Mouse (Mus musculus) heart, postnatal 14 days (tissue): ENCODE measurements at regions not wholly inside any gene's neighbourhood (a gene's known extent, or its start where the extent isn't known, plus 50 kb on each side); places are given as distances from the start of the nearest gene placed in this dataset.

Source experiments
- DNase-seq, 2 experiments: peaks; one replicate each; pipeline ENCODE4 v3.0.0; 2021 to 2022
- intact Hi-C: fragments of 180-260 bp; cut with DNase I; formaldehyde crosslinking; loops from one replicate; pipeline ENCODE4 v1.15.1; 2025

DNA sequence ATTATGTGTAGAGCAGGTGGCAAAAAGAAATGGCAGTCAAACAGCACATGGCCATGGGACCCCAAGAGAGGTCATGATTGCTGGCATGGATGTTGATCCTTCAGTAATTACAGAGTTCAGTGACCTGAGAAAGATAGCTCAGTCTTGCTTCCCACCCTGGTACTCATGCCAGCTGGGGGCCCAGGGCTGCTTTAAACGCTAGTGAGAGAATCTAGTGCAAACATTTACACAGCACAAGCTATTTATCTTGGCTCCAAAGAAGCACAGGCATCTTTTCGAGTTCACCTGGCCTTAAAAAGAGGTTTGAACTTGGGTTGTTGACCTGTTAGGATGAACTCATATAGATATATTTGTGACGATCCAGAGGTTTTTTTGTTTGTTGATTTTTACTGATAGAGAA, 258.6 kb upstream of the Usp25 start:
- intact Hi-C loops: no loop called here
- no peak for DNase-seq

DNA sequence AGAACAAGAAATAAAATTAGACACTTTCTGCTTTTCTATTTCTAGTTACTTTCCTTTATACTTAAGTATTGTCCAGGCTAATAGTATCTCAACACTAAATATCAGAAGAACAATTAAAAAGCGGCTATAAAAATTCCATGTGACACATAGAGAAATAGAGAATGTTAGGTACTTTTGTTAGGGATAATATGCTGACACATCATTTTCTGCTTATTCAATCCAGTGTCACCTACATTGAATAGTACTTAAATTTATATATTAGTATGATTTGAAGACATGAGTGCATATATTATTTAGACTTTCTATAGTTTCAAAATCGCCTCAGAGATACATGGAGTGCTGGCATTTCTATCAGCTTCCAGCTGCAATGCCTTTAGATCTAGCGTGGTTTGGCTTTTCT, 267.1 kb upstream of the Usp25 start:
- intact Hi-C loops: no loop called here
- DNase-seq: no peak

DNA sequence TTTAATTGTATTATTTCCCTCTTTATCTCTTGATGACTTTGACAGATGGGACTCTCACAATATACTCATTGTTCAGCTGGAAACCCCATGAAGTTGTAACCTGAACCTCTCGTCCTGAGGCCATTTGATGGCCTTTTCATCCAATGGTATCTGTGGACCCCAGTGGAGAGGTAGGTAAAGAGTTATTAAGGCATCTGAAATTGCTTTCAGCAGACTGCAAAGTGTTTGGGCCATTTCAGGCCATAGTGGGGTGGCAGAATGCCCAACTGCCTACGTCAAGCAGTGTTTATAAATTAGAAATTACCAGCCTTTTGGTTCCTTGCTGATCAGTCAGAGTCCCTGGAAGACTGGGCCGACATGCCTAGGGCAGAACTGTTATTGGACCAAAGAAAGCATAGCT, 272.4 kb upstream of the Usp25 start:
- DNase-seq: no peak
- intact Hi-C loops: no loop called here

DNA sequence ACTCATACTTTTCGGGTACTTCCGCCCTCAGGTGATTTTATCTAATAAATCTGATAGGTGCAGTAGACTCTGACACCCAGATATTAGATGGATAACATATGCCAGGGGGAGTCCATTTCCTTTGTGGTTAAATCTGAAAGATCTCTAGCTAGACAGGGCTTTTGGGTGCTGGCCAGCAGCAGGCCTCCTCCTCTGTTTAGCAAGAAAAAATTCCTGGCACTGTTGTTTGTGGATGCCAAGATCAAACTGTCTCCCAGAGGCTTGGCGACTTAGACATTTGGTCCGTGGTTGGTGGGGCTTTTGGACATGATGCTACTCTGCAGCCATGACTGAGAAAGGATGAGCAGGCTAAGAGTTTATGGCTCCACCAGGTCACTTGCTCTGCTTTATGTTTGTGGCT, 287.5 kb upstream of the Usp25 start:
- intact Hi-C loops: no loop called here
- DNase-seq: no peak

DNA sequence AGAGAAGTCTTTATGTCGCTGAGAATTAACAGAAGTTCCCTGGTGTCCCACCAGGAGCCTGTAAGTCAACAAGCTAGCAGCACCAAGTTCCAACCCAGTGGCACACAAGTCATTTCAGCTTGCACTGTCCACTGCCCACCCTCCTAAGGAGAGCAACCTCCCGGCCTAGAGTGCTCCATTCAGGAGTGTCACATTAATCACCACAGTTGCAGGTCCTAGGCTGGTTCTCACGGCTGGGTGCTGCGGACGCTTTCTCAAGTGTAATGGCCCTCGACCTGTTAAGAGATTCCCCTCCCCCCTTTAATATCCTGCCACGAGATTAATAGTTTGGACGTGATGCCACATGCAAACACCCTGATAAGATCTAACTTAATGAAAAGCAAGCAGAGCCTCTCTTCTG, 288.2 kb upstream of the Usp25 start:
- intact Hi-C loops: no loop called here
- DNase-seq: no peak

DNA sequence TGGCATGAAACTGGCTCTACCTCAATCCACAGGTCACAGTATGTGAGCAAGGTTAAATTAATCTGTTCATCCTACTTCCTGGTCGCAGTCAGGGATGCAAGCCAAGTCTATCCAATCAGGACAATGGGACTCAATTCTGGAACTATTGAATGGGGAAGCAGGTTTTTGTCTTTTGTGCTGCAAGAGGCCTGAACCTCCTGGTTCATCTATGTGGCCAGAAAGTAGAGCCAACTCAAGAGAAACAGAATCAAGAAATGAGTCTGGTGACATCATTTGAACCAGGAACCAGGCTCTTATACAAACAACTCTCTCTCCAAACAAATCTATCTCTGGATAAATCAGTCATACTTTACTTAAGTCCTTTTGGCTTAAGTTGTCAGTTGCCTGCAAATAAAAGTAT, 294.7 kb upstream of the Usp25 start:
- intact Hi-C loops: no loop called here
- DNase-seq: no peak

DNA sequence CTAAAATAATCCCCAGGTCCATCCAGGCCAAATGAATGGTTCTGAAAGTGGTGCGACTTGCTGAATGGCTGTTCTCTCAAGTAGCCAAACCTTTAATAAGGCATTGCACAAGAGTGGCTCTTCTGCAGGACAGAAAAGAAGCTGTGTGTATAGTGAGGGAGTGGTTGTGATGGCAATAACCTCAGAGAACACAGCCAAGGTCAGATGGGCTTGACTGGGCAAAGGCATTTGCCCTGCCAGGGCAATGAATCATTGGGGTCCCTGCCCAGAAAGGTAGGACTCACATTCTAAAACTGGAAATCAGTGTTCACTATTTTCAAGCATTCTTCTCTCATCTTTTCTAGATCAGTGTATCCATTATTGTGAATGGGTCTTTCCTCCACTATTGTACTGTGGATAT, 295.4 kb upstream of the Usp25 start:
- intact Hi-C loops: no loop called here

DNA sequence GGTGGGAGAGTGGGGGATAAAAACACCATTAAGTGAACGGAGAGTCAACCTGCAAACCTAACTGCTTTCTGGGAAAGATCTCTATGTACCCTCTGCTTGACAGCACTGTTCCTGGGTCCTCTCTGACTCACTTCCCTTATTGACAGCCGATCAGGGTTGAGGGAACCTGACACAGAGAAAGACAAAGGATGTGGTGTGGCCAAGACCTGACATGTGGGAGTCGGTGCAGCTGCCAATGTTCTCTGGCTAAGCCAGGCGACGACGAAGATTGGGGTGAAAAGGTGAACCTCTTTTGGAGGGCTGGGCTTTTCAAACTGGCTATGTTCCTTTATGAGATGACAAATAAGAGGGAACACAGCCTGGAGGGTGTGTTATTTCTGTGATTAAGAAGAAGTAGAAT, 318.6 kb upstream of the Usp25 start:
- DNase-seq: peak in 1 of 2 experiments; percentile 23
- intact Hi-C loops: no loop called here

More for the DNA sequence above, 295.4 kb upstream of the Usp25 start:
- no peak for DNase-seq

DNA sequence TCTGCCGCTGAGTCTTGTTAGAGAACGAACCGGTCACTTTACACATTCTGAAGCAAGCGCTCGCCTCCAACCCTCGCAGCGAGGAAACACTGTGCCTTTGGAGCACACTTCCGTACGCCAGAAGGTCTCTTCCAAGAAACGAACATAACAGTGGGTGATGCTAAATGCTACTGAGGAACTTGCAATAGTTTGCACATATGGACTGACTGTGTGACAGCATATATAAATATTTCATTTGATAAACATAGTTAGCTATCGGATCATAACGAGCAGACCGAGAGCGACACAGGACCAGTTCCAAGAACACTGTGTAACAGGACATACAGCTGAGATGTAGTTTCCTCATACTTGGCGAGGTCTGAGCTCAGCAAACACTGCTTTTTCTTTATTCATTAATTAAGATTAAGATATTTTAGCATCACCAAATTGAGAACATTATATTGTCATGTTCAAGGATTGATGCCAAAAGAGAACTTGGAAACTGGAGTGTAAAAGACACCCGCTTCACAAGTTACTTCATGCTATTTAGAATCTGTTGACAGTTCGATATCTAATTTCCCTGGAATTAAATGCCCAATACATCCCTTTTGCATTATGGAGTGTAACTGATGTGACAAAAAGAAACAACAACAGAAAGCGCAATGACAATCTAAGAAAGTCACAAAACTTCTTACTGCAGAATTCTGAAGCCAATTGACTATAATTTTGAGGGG, 314.3 kb upstream of the Nrip1 start:
- intact Hi-C loops: no loop called here

DNA sequence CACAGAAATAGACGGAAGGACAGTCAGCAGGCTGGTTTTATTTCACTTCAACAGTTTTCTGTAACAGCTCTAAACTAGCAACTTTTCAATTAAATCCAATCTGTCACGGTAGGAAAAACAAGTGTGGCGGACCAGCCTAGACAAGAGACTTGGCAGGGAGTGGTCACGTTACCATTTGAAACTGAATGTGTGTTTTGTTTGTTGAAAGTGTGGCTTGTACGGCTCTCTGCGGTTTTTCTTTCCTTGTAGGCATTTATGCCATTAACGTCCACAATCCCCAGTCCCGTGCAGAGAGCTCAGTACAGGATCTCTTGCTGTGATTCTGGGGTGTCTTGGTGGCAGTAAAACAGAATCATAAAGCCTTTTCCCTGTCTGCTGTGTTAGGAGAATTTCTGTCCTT, 311.9 kb upstream of the Nrip1 start:
- intact Hi-C loops: no loop called here

More for the DNA sequence above, 314.3 kb upstream of the Nrip1 start:
- no peak for DNase-seq

DNA sequence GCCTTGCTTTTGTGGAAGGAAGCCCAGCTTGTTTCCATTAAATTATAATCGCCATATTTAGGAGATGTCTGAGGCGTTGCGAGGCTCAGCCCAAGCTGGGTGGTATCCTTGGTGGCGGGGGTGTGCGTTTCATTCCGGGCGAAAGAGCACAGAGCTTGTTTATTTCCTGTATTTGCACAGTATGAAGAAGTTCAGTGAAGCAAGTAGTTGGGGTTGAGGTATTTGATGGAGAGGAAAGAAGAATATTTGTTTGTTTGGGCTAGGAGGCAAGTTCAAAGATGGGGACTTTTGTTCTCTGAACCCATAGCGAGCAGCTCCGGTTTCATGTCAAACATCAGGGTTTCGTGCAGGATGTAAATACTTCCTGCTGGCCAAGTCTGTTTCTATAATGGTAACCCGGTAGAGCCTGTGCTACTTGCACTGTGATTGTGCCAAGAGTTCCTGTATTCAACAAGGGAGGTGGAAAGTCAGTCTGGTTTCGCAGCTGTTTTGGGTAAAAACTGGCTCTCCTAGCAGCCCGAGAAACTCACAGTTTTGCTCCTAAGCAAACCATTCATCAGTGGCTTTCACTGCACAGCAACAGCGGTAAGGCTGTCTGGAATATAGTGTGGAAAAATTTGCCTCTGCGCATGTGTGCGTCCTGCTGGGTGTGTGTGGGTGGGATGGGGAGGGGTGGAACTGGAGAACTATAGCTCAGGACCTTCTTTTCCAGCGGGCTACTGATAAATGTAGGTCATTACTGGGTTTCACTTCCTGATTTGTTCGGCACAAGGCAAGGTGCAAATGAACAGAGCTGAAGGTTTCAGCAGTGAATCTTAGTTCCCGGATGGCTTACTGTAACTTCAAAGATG, 306.7 kb upstream of the Nrip1 start:
- peak in 1 of 2 experiments; percentile 4 for DNase-seq
- intact Hi-C loops: no loop called here

More for the DNA sequence above, 311.9 kb upstream of the Nrip1 start:
- DNase-seq: no peak

DNA sequence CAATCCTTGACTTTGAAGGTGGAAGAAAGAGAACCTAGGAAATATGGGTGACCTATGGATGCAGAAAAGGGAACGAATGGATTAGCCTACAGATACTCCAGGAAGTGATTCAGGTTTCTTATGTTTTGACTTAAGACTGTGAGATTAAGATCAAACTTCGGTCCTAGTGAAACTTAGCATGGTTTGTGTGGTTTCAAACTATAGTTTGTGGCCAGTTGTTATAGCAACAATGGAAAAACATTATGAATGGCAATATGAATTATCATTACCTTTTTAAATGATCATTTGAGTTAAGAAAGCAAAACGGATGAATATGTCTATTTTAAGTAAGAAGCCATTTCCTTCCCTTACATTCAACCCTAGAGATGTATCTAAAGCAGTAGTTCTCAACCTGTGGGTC, 305.3 kb upstream of the Nrip1 start:
- DNase-seq: no peak
- intact Hi-C loops: no loop called here

DNA sequence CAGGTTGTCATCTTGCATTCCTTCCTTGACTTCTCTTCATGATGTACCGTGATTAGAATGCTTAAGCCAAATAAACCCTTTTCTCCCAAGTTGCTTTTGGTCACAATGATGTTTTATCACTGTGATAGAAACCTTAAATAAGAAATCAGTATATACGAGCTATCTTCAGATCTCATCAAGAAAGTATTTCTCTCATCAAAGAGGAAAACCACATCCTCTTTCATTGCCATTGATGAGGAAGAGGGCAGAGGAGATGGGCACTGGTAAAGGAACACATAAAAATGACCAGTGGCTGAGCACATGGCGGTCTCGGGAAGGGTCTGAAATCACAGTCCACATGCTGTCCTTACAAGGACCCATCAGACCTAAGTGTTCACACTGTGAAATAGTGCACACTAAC, 296.2 kb upstream of the Nrip1 start:
- intact Hi-C loops: no loop called here
- DNase-seq: no peak

DNA sequence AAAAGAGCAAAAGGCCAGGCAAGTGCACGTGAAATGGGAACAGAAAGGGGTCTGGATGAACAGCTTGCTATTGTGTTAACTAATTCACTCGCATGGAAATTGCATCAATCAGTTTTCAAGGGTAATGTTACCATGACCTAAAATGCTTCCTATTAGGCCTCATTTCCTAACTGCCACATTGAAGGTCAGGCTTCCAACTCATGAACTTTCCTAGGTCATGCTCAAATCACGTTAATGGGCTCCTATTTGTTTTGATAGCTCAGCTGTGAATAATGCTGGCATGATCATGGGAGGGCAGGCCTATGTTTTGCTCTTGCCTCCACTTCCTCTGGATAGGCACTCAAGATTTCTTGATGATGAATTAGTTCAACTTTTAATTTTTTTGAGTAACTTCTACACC, 293.4 kb upstream of the Nrip1 start:
- no peak for DNase-seq
- intact Hi-C loops: no loop called here

DNA sequence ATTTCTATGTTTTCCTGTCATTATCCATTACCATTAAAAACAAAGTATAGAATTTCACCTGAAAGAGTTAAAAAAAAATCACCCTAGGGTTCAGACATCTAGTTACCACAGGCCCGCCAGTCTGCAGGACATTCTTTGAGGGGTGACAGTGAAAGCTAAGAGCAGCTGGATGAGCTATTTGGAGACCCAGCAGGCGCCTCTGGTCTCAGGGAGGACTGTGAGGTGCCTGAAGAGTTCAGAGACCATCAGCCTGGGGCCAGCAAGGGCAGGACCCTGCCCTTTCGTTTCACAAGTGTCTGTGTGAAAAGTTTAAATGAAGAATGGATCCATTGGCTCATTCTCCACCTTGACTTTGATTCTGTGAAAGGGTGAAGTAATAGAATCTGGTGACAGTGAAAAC, 281.5 kb upstream of the Nrip1 start:
- intact Hi-C loops: no loop called here
- DNase-seq: no peak

DNA sequence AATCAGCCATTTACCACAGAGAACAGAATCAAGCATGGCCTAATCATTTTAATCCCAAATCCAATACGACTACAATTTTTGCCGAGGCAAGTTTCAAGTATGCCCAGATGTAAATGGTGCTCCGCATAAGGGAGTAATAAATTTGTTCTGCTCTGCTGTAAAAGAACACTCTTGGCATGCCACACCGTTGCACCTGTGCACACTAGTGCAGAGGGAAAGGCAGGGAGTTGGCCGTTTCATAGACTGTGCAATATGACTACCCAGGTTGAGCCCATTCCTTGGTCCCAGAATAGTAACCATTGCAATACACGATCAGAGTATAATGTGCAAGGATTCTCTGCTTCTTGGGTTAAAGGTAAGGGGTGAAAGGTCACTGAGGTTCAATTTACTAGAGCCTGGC, 270.7 kb upstream of the Nrip1 start:
- intact Hi-C loops: no loop called here

DNA sequence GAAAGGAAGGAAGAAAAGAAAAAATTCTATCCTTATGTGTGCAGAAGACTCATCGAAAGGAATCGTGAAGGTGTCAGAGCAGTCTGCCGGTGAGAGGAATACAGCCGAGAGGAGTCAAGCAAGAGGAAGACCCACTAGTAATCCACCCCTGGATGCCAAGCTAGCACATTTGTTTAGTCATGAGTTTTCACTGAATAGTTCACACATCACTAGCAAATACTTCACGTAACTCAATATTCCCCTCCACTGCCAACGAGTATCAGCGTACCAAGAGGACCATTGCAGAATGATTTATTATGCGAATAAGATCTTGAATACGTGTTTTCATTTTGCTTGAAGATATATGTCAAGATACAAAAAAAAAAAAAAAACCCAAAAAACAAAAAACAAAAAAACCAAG, 270.2 kb upstream of the Nrip1 start:
- intact Hi-C loops: no loop called here
- DNase-seq: no peak

More for the DNA sequence above, 270.7 kb upstream of the Nrip1 start:
- DNase-seq: no peak

DNA sequence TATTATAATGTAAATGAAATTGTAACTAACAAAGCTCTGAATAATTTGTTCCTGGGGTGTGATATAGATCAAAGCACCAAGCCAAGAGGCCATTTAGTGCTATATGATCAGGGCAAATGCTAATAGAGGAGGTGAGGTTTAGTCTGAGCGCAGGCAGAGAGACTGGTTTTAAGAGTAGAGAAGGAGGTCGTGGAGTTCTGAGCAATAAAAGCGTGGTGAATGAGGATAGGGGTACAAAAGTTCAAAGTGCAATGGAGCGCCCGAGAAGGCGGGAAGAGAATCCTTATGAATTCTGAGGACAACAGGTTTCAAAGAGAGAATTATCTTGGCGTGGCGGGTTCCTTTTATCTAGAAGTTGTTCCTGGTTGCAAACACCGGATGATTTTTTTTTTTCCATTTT, 261.5 kb upstream of the Nrip1 start:
- intact Hi-C loops: no loop called here
- no peak for DNase-seq

DNA sequence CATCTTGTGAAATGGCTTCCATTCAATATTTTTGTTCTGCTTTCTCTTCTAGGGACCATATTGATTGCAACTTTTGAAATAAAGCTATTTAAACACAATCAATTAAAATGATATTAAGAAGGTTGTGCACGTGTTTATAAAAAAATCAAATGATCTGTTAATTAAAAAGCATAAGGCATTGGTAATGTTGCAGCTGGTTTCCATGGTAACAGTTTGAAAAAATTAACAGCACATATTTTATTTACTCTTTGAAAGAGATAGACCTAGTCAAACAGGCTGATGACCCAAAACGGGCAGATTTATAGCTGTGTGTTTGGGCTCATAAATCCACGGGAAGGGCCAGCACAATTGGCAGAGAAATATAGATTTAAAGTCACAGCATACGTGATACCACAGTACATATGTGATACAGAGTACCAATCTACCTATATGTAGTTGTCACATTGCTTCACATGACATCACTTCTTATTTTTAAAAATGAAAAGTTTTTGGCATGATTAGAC, 260.6 kb upstream of the Nrip1 start:
- intact Hi-C loops: no loop called here
- no peak for DNase-seq

DNA sequence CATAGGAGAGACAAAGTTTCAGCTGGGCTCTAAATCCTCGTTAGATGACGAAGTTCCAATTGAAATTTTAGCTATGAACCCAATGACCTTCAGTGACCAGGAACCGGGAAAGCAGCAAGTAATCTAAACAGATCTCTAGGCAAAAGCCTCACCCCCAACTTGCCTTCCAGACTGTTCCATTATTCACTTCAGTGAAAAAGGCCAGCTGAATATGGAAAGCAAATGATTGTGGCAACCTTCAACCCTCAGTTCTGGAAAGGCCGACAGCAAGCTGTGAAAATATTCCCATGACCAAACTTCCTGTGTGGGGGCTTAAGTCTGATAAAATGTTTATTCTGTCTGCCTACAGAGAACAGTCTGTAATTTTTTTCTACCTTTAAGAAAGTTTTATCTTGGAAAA, 252.5 kb upstream of the Nrip1 start:
- DNase-seq: peak in 1 of 2 experiments; percentile 3
- intact Hi-C loops: loop anchor here (10.0 kb wide), 1 partner anchor 241 kb away; no protein-coding TSS in a partner anchor

DNA sequence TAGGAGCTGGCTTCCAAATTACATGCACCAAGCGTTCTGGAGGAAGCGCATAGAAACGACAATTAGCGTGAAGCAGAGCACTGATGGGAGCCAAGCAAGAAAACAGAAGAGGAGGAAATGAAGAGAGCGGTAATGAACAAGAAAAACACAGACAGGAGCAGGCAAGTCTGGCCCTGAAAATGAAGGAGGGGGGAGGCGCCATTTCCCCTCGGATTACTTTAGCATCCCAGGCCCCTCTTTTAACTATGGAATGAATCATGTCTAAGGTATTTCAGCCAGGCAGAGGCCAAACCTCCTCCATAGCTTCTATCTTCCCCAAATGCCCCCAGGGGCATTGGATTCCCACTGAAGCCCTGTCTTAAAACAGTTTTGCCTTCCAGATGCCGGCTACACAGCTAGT, 248.1 kb upstream of the Nrip1 start:
- DNase-seq: peak in 1 of 2 experiments; percentile 3
- intact Hi-C loops: loop anchor here (10.0 kb wide), 1 partner anchor 237 kb away; no protein-coding TSS in a partner anchor

DNA sequence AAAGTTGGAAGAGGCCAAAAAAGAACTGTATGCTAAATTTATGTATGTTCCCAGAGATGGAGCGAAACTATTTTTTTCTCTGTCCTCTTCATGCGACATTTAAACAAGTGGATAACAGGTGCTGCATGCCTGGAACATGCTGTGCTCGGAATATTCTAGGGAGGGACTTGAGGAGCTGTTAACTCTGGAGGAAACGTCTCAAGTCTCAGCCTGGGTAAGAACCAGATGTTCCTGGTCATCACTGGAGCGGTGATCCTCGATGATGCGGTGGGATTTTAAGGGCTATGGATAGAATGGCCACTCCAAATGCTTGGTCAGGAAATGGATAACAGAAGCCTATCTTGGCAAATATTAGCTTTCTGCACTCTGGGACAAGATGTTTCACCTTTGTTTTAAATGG, 244.7 kb upstream of the Nrip1 start:
- intact Hi-C loops: no loop called here
- no peak for DNase-seq
